Mouse (Mus musculus) left cerebral cortex, adult 6 months (tissue): ENCODE results near the gene Tex21. TPM values are rescaled to one million over a fixed set of nuclear protein-coding genes. Genes with fewer than 3 reads are reported as not detected.

ENCODE experiments used
- long read RNA-seq, 2 experiments: library from polyadenylated mRNA; unstranded; transcript quantifications; one replicate each; pipeline ENCODE4 v2.0.0; 2019 to 2020
- polyA plus RNA-seq: library from polyadenylated mRNA; unstranded; fragments of <200 nt; fragmentation: Nextera tagmentation; gene quantifications from 2 replicates; pipeline ENCODE4 v1.2.3, GENCODE M21; 2021

Tex21 gene
- polyA plus RNA-seq: not detected in 2 replicates
- long read RNA-seq, experiment 1: 0 reads
- long read RNA-seq, experiment 2: 0 reads

DNA sequence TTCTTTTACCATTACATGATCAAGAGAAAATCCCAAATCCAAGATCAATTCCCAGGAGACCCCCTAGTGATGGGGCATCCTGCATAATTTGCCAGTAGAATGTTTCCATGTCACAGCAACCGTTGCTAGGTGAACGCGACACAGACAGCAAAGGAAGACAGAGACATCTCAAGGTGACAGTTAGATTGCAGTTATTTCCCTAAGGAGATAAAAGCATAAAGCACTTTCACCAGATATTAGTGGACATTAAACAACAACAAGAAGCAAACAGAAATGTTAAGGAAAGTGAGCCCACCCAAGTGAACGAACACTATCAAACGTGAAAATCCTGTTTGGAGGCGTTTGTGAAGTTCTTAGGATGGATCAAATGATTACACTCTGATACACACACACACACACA lies at the start of gene Tex21:
TSS of gene Tex21 (minus strand) at position 101 of the 400 bp plus-strand sequence.

DNA sequence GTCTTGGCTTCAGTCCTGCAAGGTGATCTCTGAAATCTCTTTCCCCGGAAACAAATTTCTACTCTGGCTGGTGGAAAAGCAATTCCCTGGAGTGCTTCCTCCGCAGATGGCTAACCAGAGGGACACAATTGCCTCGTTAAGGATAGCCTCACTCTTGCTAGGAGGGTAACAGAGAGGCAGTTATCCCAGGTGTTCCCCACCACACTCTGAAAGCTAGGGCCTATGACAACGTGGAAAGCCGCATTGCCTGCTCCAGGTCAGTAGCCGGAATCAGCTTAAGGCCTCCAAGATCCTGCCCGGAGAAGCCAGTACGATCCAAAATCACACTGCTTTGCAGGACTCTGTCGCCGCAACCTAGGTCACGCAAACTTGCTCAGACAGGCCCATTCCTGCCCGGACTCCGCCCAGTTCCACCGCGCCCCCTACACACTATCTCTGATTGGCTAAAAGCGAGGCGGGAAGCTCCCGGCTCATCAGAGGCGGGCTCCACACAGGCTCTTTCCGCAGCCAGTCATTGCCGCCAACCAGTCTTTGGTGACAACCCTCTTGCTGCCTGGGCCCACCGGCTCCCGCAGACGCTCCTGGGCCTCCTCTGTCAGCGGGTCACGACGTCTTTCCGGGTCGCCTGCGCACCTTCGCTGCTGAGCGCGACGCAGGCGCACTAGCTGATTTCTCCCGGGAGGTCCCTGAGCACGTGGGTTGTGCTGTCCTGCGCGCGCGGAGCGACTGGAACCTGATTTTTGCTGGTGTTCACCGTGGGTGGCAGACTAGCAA lies 8.4 kb upstream of the Tex21 start, which contains the start of gene Mthfd1:
TSS of gene Mthfd1 (plus strand) at position 574 of the 774 bp plus-strand sequence.

DNA sequence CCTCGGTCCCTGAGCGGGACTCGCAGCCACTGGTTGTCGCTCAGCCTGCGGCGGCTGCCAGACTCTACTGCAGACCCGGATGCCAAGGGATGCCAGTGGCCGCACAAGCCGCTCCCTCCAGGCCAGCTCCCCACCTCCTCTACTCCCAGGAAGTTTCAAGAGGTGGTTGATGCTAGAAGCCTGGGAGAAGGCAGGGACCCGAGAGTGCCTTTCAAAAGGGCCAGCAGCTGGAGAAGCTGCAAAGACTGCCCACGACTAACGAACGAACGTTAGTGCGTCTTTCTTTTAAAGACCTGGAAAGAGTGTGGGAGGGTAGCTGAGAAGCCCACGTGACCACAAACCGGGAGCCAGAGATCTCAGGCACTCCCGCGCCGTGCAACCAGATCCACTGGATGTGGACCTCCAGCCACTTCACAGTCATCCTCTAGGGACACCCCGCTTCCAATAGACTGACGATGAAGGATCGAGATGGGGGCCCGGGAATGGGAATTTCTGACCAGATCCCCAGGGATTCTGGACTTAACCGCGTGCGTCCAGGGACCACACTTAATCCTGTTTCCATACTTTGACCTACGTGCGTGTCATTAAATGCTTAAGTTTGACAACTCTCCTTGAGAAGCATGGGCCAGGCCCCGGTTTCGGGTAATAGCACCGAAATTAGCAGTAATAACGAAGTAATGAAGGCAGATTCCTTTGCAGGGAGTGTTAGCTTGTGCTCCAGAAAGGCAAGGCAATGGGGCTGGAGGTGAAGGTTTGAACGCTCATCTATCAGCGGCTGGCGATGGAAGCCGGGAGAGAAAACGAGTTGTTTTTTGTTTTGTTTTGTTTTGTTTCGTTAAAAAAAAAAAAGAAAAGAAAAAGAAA lies 69.3 kb downstream of the Tex21 start, which contains the start of gene Esr2:
TSS of gene Esr2 (minus strand) at position 260 of the 864 bp plus-strand sequence.

Other genes with a start within 250 kb of the Tex21 start
- 0.10 and 0.18 TPM in 2 replicates for gene Esr2, start 69.5 kb downstream of the Tex21 start, polyA plus RNA-seq
- gene Mthfd1, start 8.6 kb upstream of the Tex21 start, polyA plus RNA-seq: 20.3 and 25.4 TPM in 2 replicates
- 20.6 and 26.3 TPM in 2 replicates for gene Akap5, start 78.1 kb upstream of the Tex21 start, polyA plus RNA-seq
- 12.2 and 14.6 TPM in 2 replicates for gene Zbtb25, start 122.9 kb upstream of the Tex21 start, polyA plus RNA-seq
- gene Zbtb1, start 123.5 kb upstream of the Tex21 start, polyA plus RNA-seq: 1.7 and 1.8 TPM in 2 replicates
- gene Hspa2, start 157.4 kb upstream of the Tex21 start, polyA plus RNA-seq: 51.7 and 63.2 TPM in 2 replicates
- 1.4 and 2.8 TPM in 2 replicates for gene Ppp1r36, start 170.8 kb upstream of the Tex21 start, polyA plus RNA-seq